10 mouse cellular contexts compared by ENCODE assay signal in genomic region chr3:120731287-120731686, GRCm38 (mm10).
A peak's percentile ranks its signal among the peaks of the same experiment; 100 is the strongest.
DNase-seq lines count a peak whose midpoint lies in the region; ATAC-seq and TF ChIP-seq lines count a peak whose summit lies in the region.
"Had no signal": no experiment of that assay in that cellular context is flagged by ENCODE, and none has a peak within 500 bp of the region (broad histone marks: within the 10 kb centered on the region; RNA-seq: fewer than 3 reads in every experiment).

No protein-coding gene starts in this region.

- no peaks in the 10 kb centered on the region for H3K27me3 ChIP-seq in midbrain, embryonic 13.5 days
- no peaks in the 10 kb centered on the region for H3K27me3 ChIP-seq in midbrain, embryonic 11.5 days (ENCODE audit: control insufficient read depth, insufficient read depth, low read length)
- no peaks in the 10 kb centered on the region for H3K27me3 ChIP-seq in forebrain, postnatal 0 days (ENCODE audit: insufficient read depth, low read length)
- H3K27me3 ChIP-seq: lung, embryonic 15.5 days had no signal

- DNase-seq in midbrain, embryonic 11.5 days (ENCODE audit: low spot score, missing footprints) = no peak
- DNase-seq in cerebellum, postnatal 14 days = peak; percentile 44 to 63
- peak; percentile 48 for DNase-seq in forebrain, postnatal 0 days
- DNase-seq in telencephalon, adult 2 months (ENCODE audit: low read depth, low spot score) = peak; percentile 27
- no peak for DNase-seq in yolk sac, embryonic 10.5 days (ENCODE audit: low spot score)
- no peak for DNase-seq in adrenal gland, adult (ENCODE audit: inconsistent age in 2 of 2, low spot score in 1 of 2)
- DNase-seq: kidney, adult 2 months; thymus, adult 2 months had no signal

- no peak overlapping the region for H3K9ac ChIP-seq in midbrain, embryonic 13.5 days (replicated peaks)
- H3K9ac ChIP-seq in midbrain, embryonic 11.5 days (ENCODE audit: low read length) = no peak overlapping the region
- no peak overlapping the region for H3K9ac ChIP-seq in forebrain, postnatal 0 days
- H3K9ac ChIP-seq: lung, embryonic 15.5 days had no signal

- no peak for TF ChIP-seq CTCF in forebrain, postnatal 0 days (IDR thresholded peaks at IDR 0.05; ENCODE audit: low read depth)

- 68% methylated on average over 9 of the region's 9 CpGs for WGBS in midbrain, embryonic 13.5 days
- 82% methylated on average over 9 of the region's 9 CpGs for WGBS in midbrain, embryonic 11.5 days
- WGBS in forebrain, postnatal 0 days = 39% methylated on average over 9 of the region's 9 CpGs

- peaks cover 23% of the 10 kb centered on the region for H3K4me1 ChIP-seq in midbrain, embryonic 13.5 days (replicated peaks)
- no peaks in the 10 kb centered on the region for H3K4me1 ChIP-seq in midbrain, embryonic 11.5 days (ENCODE audit: control insufficient read depth, insufficient read depth, low read length)
- peaks cover 18% of the 10 kb centered on the region for H3K4me1 ChIP-seq in forebrain, postnatal 0 days (ENCODE audit: insufficient read depth)
- H3K4me1 ChIP-seq: lung, embryonic 15.5 days had no signal

- no peaks in the 10 kb centered on the region for H3K9me3 ChIP-seq in midbrain, embryonic 13.5 days
- H3K9me3 ChIP-seq in midbrain, embryonic 11.5 days (ENCODE audit: control insufficient read depth, low read length) = no peaks in the 10 kb centered on the region
- no peaks in the 10 kb centered on the region for H3K9me3 ChIP-seq in forebrain, postnatal 0 days (ENCODE audit: low read length)
- H3K9me3 ChIP-seq: lung, embryonic 15.5 days had no signal

- no peaks in the 10 kb centered on the region for H3K36me3 ChIP-seq in midbrain, embryonic 13.5 days
- H3K36me3 ChIP-seq in midbrain, embryonic 11.5 days (ENCODE audit: control insufficient read depth, insufficient read depth, low read length) = no peaks in the 10 kb centered on the region
- H3K36me3 ChIP-seq in forebrain, postnatal 0 days (ENCODE audit: insufficient read depth) = no peaks in the 10 kb centered on the region
- H3K36me3 ChIP-seq: lung, embryonic 15.5 days had no signal

- H3K4me3 ChIP-seq in midbrain, embryonic 13.5 days (replicated peaks) = no peak overlapping the region
- no peak overlapping the region for H3K4me3 ChIP-seq in midbrain, embryonic 11.5 days (ENCODE audit: low read depth, low read length)
- no peak overlapping the region for H3K4me3 ChIP-seq in forebrain, postnatal 0 days (ENCODE audit: low read depth, low read length)
- H3K4me3 ChIP-seq: lung, embryonic 15.5 days had no signal

- peak; percentile 72 for ATAC-seq in midbrain, embryonic 13.5 days
- ATAC-seq in midbrain, embryonic 11.5 days (ENCODE audit: low FRiP score) = no peak
- ATAC-seq in forebrain, postnatal 0 days = no peak; the same call in 1 of the 2 replicates

- no peak overlapping the region; the same call in 1 of the 2 replicates for H3K27ac ChIP-seq in midbrain, embryonic 13.5 days
- no peak overlapping the region for H3K27ac ChIP-seq in midbrain, embryonic 11.5 days (ENCODE audit: low read depth, low read length)
- H3K27ac ChIP-seq in forebrain, postnatal 0 days (ENCODE audit: low read depth, low read length) = peak overlapping the region; percentile 47
- H3K27ac ChIP-seq: lung, embryonic 15.5 days had no signal

- no peak overlapping the region for H3K4me2 ChIP-seq in midbrain, embryonic 13.5 days (replicated peaks)
- no peak overlapping the region for H3K4me2 ChIP-seq in midbrain, embryonic 11.5 days
- no peak overlapping the region for H3K4me2 ChIP-seq in forebrain, postnatal 0 days (ENCODE audit: low read depth)
- H3K4me2 ChIP-seq: lung, embryonic 15.5 days had no signal

Comparison
In these comparisons a context has a peak if more than half of its experiments do, and no peak if none do; other contexts are left out.
1. DNase-seq: peak in cerebellum, postnatal 14 days (2 of 2), forebrain, postnatal 0 days (single experiment) and telencephalon, adult 2 months (single experiment); none in midbrain, embryonic 11.5 days (single experiment), yolk sac, embryonic 10.5 days (single experiment) and adrenal gland, adult (0 of 2).